Mouse (Mus musculus) heart, embryonic 10.5 days (tissue): Measurements from ENCODE around the gene Micall1. TPM values are rescaled to one million over a fixed set of nuclear protein-coding genes. Genes with fewer than 3 reads are reported as not detected.

Source experiments
- DNase-seq: peaks from one replicate; pipeline ENCODE4 v3.0.0-alpha.2; 2017; ENCODE audit warnings: low spot score
- H3K27ac ChIP-seq: fragments of 300-500 bp; sonication (generic); 2 replicates; pipeline ENCODE4 v1.5.1; 2016; ENCODE audit warnings: mild to moderate bottlenecking
- H3K27me3 ChIP-seq: fragments of 300-500 bp; sonication (generic); 2 replicates; pipeline ENCODE4 v1.6.1; 2016; ENCODE audit warnings: mild to moderate bottlenecking; ENCODE audit not compliant: poor library complexity, insufficient read depth, severe bottlenecking
- H3K36me3 ChIP-seq: fragments of 300-500 bp; sonication (generic); 2 replicates; pipeline ENCODE4 v1.6.1; 2016; ENCODE audit warnings: mild to moderate bottlenecking, moderate library complexity
- H3K4me1 ChIP-seq: fragments of 300-500 bp; sonication (generic); 2 replicates; pipeline ENCODE4 v1.6.1; 2016; ENCODE audit warnings: mild to moderate bottlenecking
- H3K4me3 ChIP-seq: fragments of 300-500 bp; sonication (generic); 2 replicates; pipeline ENCODE4 v1.5.1; 2016; ENCODE audit warnings: mild to moderate bottlenecking, moderate library complexity
- H3K9me3 ChIP-seq: fragments of 300-500 bp; sonication (generic); 2 replicates; pipeline ENCODE4 v1.6.1; 2016; ENCODE audit warnings: mild to moderate bottlenecking, moderate library complexity
- WGBS: fragments of 180-500 bp; shearing (Covaris S2); methylation state at CpG from one replicate; pipeline ENCODE4 v1.1.7; 2016; 5-methylcytosine and 5-hydroxymethylcytosine counted together
- polyA plus RNA-seq: library from polyadenylated mRNA; unstranded; fragments of >200 nt; fragmentation: Nextera tagmentation; extraction: Ambion mirVana; gene quantifications from 2 replicates; pipeline ENCODE4 v1.2.1, GENCODE M21; 2016

Gene Micall1
- polyA plus RNA-seq, 1 experiment from 2014 or later: 13.1 TPM

DNA sequence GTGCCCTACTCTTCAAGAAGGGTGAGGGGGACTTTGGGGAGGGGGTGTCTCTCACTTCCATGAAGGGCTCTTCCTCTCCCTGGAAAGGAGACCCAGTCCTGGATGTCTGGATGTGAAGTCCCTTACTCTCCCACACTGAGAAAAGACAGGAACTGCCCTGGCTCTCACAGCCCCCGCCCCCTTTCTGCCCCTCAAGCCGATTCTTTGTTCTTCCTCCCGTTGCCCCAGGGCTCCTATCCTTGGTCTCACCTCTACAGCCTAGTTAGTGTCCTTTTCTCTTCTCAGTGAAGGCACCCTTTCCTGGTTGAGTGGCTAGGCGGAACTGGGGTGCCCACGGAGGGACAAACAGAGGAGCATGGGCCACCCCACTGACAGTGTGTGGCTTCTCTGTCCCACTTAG is 56.4 kb downstream of the Micall1 start, which contains the start of gene Sox10:
Gene Sox10 (minus strand): TSS at position 101 of the 400 bp plus-strand sequence.
- Histone ChIP-seq H3K36me3 (no peaks in the 10 kb centered on the region), H3K9me3 (no peaks in the 10 kb centered on the region), H3K27me3 (peaks cover 80% of the 10 kb centered on the region), H3K27ac (0 out of 2 replicates have a peak within 1 kb of the TSS, but pooled peaks have one; percentile 42), H3K4me3 (peak within 1 kb of the TSS; percentile 42), H3K4me1 (peaks cover 46% of the 10 kb centered on the region)
- 38% methylated on average over 5 of the region's 5 CpGs for WGBS
- DNase-seq: no peak

DNA sequence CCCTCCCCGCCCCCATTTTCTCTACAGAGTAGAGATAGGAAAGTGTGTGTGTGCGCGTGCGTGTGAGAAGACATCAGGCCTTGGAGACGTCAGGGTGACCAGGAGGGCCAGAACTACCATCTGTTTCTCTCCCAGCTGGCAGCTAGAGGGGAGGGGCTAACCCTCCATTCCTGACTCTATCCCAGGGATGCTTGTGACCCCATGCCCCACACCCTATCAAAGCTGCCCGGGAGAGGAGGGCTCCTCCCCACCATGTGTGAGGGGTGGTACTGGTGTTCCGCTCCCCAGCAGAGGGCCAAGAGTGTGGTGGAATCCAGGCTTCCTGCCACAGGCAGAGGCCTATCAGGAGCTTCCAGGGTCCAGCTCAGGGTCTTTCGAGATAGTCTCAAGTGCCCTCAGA is 58.0 kb downstream of the Micall1 start:
- Histone ChIP-seq H3K36me3 (no peaks in the 10 kb centered on the region), H3K4me3 (no peak overlapping the region), H3K27me3 (peaks cover 70% of the 10 kb centered on the region)

DNA sequence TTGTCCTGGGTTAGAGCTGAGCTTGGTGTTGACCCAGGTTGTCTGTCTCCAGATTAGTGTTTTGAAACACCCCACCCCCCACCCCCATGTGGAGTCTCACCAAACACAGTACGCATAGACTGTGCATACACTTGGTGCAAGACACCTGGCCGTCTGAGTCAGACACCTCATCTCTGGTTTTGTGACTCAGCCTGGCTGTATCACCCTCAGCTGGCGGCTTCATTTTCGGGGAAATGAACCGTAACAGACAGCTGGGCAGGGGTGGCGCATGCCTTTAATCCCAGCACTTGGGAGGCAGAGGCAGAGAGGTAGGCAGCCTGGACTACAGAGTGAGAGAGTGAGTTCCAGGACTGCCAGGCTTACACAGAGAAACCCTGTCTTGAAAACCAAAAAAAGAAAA is 68.2 kb downstream of the Micall1 start:
- Histone ChIP-seq H3K27ac (no peak overlapping the region), H3K36me3 (no peaks in the 10 kb centered on the region), H3K4me1 (peaks cover 39% of the 10 kb centered on the region), H3K4me3 (no peak overlapping the region), H3K27me3 (peaks cover 24% of the 10 kb centered on the region), H3K9me3 (no peaks in the 10 kb centered on the region)
- DNase-seq: no peak
- 78% methylated on average over 6 of the region's 6 CpGs for WGBS

More for the DNA sequence above, 58.0 kb downstream of the Micall1 start:
- no peak for DNase-seq
- H3K4me1 ChIP-seq: peaks cover 53% of the 10 kb centered on the region
- WGBS: 34% methylated on average over 8 of the region's 8 CpGs
- H3K27ac ChIP-seq: peak overlapping the region; percentile 7; the same call in 1 of the 2 replicates
- H3K9me3 ChIP-seq: no peaks in the 10 kb centered on the region

DNA sequence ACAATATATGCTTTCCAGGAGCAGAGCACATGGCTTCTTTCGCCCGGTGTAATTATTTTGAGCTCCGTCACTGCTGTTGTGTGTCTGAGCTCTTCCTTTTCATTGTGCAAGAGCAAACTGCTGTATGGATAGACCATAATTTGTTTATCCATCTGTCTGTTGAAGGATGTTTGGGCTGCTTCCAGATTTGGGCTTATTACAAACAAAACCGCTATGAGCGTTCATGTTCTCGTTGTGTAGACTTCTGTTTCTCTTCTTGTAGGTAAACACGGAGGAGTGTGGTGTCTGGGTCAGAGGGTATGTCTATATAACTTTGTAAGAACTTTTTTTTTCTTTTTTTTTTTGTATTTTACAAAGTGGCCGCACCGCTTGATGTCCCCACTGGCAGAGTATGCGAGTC is 76.5 kb downstream of the Micall1 start:
- peaks cover 4% of the 10 kb centered on the region; the same call in 1 of the 2 replicates for H3K4me1 ChIP-seq
- H3K27me3 ChIP-seq: 0 out of 2 replicates have a peak, but pooled peaks cover 4% of the 10 kb centered on the region
- H3K9me3 ChIP-seq: no peaks in the 10 kb centered on the region
- H3K27ac ChIP-seq: no peak overlapping the region
- H3K4me3 ChIP-seq: no peak overlapping the region
- no peak for DNase-seq
- H3K36me3 ChIP-seq: no peaks in the 10 kb centered on the region
- WGBS: 87% methylated on average over 10 of the region's 10 CpGs

Other genes with a start within 250 kb of the Micall1 start
- gene Gga1, start 231.7 kb upstream of the Micall1 start, polyA plus RNA-seq: 51.5 and 56.6 TPM in 2 replicates
- 0.11 and 0.38 TPM in 2 replicates for gene Gm49510, start 209.2 kb upstream of the Micall1 start, polyA plus RNA-seq
- 33.8 and 44.4 TPM in 2 replicates for gene Sh3bp1, start 209.1 kb upstream of the Micall1 start, polyA plus RNA-seq
- gene Pdxp, start 195.0 kb upstream of the Micall1 start, polyA plus RNA-seq: 26.5 and 35.7 TPM in 2 replicates
- 427 and 466 TPM in 2 replicates for gene Lgals1, start 182.2 kb upstream of the Micall1 start, polyA plus RNA-seq
- 45.8 and 70.0 TPM in 2 replicates for gene Nol12, start 174.0 kb upstream of the Micall1 start, polyA plus RNA-seq
- gene Triobp, start 161.2 kb upstream of the Micall1 start, polyA plus RNA-seq: 63.6 and 68.2 TPM in 2 replicates
- 195 and 250 TPM in 2 replicates for gene H1f0, start 80.4 kb upstream of the Micall1 start, polyA plus RNA-seq
- gene Galr3, start 67.0 kb upstream of the Micall1 start, polyA plus RNA-seq: 0.26 TPM in 1 of 2 replicates, not detected in the other
- 34.8 and 48.7 TPM in 2 replicates for gene Ankrd54, start 46.0 kb upstream of the Micall1 start, polyA plus RNA-seq
- gene Eif3l, start 33.7 kb upstream of the Micall1 start, polyA plus RNA-seq: 201 and 226 TPM in 2 replicates
- gene Polr2f, start 32.1 kb downstream of the Micall1 start, polyA plus RNA-seq: 289 and 326 TPM in 2 replicates
- 6.0 and 8.1 TPM in 2 replicates for gene 1700088E04Rik, start 32.4 kb downstream of the Micall1 start, polyA plus RNA-seq
- 0.34 and 1.6 TPM in 2 replicates for gene Sox10, start 56.3 kb downstream of the Micall1 start, polyA plus RNA-seq
- 41.0 and 41.3 TPM in 2 replicates for gene Pick1, start 120.3 kb downstream of the Micall1 start, polyA plus RNA-seq
- 0.16 and 0.39 TPM in 2 replicates for gene Gm49486, start 120.5 kb downstream of the Micall1 start, polyA plus RNA-seq
- gene Slc16a8, start 145.9 kb downstream of the Micall1 start, polyA plus RNA-seq: 0.15 and 0.26 TPM in 2 replicates
- 10.2 and 14.7 TPM in 2 replicates for gene Baiap2l2, start 176.6 kb downstream of the Micall1 start, polyA plus RNA-seq
- gene Pla2g6, start 219.5 kb downstream of the Micall1 start, polyA plus RNA-seq: 17.2 and 17.3 TPM in 2 replicates
- 1.6 and 2.0 TPM in 2 replicates for gene Maff, start 237.7 kb downstream of the Micall1 start, polyA plus RNA-seq